Mouse (Mus musculus) cortical plate, adult 2 months (tissue): ENCODE data around the gene Olfr699. TPM values are rescaled to one million over a fixed set of nuclear protein-coding genes. Genes with fewer than 3 reads are reported as not detected.
"Not testable (repeated sequence)": the region's sequence is repeated elsewhere in the genome, so short reads cannot be mapped to it uniquely, and the experiment has no call there.

Source experiments
- H3K27ac ChIP-seq: fragments of 200-500 bp; 2 replicates; pipeline ENCODE4 v1.5.1; 2012; ENCODE audit warnings: low read length, control low read depth, inconsistent platforms; ENCODE audit not compliant: insufficient read depth
- H3K4me1 ChIP-seq: fragments of 200-500 bp; 2 replicates; pipeline ENCODE4 v1.6.1; 2011; ENCODE audit warnings: low read length; ENCODE audit not compliant: control insufficient read depth, insufficient read depth
- H3K4me3 ChIP-seq: fragments of 200-500 bp; 2 replicates; pipeline ENCODE4 v1.5.1; 2011; ENCODE audit warnings: mild to moderate bottlenecking, low read length, control low read depth; ENCODE audit not compliant: insufficient read depth
- CTCF ChIP-seq: fragments of 200-500 bp; IDR thresholded peaks from 2 replicates; pipeline ENCODE4 v1.5.1; 2011; ENCODE audit warnings: mild to moderate bottlenecking, control low read depth, low read length; ENCODE audit not compliant: insufficient read depth; ENCODE audit errors: extremely low read depth
- POLR2A ChIP-seq: fragments of 200-500 bp; IDR thresholded peaks from 2 replicates; pipeline ENCODE4 v1.6.1; 2011; ENCODE audit warnings: mild to moderate bottlenecking, low read length, control low read depth; ENCODE audit not compliant: insufficient read depth; ENCODE audit errors: extremely low read depth
- polyA plus RNA-seq: library from polyadenylated mRNA; depleted of rRNA; stranded (reverse); fragments of >200 nt; gene quantifications from 2 replicates; pipeline ENCODE4 v1.2.3, GENCODE M21; 2012; rRNA removed

Gene Olfr699
- polyA plus RNA-seq = not detected in 2 replicates

DNA sequence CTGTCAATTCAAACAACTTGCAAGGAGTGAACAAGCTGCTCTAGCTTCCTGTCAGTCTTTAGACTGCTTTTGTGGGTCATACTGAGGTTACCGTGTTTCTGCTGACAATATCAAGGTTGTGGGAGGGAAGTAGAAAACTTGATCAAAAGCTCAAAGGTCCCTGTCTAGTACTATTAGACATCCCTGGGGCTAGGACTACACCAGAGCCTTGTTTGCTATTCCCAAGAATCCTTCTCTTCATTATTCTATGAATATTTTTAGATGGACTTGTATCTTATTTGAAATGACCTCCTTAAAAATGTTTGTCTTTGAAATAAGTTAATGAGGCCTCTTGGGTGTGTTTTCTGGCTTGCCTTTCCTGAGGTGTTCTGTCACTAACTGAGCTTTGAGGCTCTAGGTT, at the start of gene Olfr699:
Gene Olfr699, minus strand, starts transcription at position 101 of the 400 bp plus-strand sequence.
- Histone ChIP-seq H3K4me3 (no peak within 1 kb of the TSS), H3K27ac (no peak within 1 kb of the TSS), H3K4me1 (no peaks in the 10 kb centered on the region)
- TF ChIP-seq POLR2A (no peak), CTCF (no peak)

DNA sequence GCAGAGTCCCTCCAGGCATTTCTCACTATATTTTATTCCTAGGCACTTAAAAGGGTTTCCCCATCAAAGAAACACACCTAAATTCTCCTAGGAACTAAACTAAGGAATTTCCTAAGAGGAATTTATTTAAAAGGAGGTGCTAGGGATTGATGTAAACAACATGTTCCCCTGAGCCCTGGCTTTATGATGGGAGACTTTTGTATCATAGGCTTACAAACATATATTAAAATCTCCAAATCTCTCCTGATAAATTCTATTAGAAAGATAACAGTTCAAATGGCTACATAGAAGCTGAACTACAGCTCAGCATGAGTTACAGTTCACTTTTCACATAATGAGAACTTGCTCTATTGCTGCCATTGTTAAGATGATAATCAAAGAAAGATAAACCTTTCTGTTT, 40.8 kb upstream of the Olfr699 start, which contains the start of gene Olfr702:
Gene Olfr702, minus strand, starts transcription at position 101 of the 400 bp plus-strand sequence.
- no peak within 1 kb of the TSS for H3K27ac ChIP-seq
- no peaks in the 10 kb centered on the region for H3K4me1 ChIP-seq
- no peak for TF ChIP-seq POLR2A
- no peak for TF ChIP-seq CTCF
- H3K4me3 ChIP-seq = no peak within 1 kb of the TSS

DNA sequence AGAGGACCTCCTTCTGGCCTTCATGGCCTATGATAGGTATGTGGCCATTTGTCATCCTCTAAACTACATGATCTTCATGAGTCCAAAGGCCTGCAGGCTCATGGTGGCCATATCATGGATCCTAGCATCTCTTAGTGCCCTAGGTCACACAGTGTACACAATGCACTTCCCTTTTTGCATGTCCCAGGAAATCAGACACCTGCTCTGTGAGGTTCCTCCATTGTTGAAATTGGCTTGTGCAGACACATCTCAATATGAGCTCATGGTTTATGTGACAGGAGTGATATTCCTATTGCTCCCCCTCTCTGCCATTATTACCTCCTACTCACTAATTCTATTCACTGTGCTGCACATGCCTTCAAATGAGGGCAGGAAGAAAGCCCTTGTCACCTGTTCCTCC, 25.4 kb upstream of the Olfr699 start:
- no peak overlapping the region for H3K27ac ChIP-seq
- no peak overlapping the region for H3K4me3 ChIP-seq
- H3K4me1 ChIP-seq = no peaks in the 10 kb centered on the region
- TF ChIP-seq POLR2A (no peak), CTCF (no peak)

DNA sequence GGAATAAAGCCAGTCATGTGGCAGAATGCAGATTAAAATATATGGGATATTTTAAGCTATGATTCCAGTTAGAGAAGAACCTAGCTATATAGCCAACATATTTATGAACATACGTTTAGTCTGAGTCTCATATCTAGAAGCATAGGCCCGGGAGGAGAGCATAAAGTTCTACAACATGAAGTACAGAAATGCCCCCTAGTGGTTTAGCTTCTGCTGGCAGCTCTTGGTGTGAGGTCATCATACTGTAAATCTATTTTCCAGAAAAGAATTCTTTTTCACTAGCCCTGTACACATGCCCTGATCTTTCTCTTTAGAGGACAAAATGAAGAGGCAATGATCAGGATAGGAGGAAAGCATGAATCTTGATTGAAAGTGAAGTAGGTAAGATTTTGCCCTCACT, 22.8 kb upstream of the Olfr699 start:
- no peak for TF ChIP-seq CTCF
- TF ChIP-seq POLR2A = no peak
- no peaks in the 10 kb centered on the region for H3K4me1 ChIP-seq
- no peak overlapping the region for H3K4me3 ChIP-seq
- no peak overlapping the region for H3K27ac ChIP-seq

DNA sequence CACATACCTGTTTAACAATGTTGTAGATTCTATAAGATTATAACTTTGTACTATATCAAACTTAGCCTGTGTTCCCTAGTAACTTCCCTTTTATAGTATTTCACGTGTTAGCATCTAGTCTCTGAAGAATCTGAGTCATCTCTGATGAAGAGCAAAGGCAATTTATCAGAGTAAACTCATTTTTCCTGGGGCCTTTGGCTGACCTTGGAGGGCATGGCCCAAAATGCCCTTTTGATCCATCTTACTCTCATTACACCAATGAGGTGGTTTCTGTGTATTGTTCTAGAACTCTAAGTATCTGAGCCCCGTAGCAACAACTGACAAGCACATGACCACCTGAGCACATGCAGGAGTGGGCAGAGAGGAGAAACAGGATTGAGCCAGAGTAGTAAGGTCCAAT, 20.8 kb upstream of the Olfr699 start, which contains the start of gene Olfr701:
Gene Olfr701, plus strand, starts transcription at position 301 of the 400 bp plus-strand sequence.
- no peak for TF ChIP-seq POLR2A
- TF ChIP-seq CTCF = no peak
- H3K27ac ChIP-seq = no peak within 1 kb of the TSS
- H3K4me1 ChIP-seq = no peaks in the 10 kb centered on the region
- H3K4me3 ChIP-seq = no peak within 1 kb of the TSS

DNA sequence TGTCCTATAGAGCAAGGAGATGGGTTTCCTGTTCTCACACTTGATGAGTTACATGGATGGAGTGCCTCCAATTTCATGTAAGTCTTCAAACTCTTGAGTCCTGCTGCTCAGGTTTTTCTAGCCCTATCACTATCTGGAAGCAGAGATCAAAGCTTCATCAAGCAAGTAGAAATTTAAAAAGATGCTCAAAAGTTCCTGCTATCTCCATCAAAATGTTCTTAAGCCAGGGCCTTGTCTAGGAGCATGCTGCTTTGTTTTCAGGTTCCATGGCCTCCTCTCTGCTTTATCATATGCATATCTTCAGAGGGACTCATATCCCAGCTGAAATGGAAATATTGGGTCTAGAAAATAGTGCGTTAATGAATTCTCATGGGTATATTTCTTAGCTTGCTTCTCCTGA, 15.7 kb upstream of the Olfr699 start, which contains the start of gene Olfr700:
Gene Olfr700, minus strand, starts transcription at position 101 of the 400 bp plus-strand sequence.
- Histone ChIP-seq H3K27ac (no peak within 1 kb of the TSS), H3K4me3 (no peak within 1 kb of the TSS), H3K4me1 (no peaks in the 10 kb centered on the region)
- no peak for TF ChIP-seq POLR2A
- TF ChIP-seq CTCF = no peak

DNA sequence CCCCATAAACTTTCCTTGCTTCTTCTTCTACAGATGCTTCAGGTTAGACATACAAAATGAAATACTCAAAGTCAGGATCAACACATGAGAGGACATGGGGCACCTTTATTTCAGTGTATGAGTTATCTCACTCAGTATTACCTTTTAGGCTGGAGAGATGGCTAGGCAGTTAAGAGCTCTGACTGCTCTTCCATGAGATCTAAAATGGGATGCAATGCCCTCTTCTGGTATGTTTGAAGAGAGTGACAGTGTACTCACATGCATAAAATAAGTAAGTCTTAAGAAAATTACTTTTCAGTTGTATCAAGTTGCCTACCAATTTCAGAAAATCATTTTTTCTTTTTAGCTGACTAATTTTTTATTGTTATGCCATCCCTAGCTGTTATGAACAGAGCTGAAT, 4.7 kb downstream of the Olfr699 start:
- TF ChIP-seq POLR2A = no peak
- no peak for TF ChIP-seq CTCF
- no peak overlapping the region for H3K27ac ChIP-seq
- H3K4me3 ChIP-seq = no peak overlapping the region
- no peaks in the 10 kb centered on the region for H3K4me1 ChIP-seq

DNA sequence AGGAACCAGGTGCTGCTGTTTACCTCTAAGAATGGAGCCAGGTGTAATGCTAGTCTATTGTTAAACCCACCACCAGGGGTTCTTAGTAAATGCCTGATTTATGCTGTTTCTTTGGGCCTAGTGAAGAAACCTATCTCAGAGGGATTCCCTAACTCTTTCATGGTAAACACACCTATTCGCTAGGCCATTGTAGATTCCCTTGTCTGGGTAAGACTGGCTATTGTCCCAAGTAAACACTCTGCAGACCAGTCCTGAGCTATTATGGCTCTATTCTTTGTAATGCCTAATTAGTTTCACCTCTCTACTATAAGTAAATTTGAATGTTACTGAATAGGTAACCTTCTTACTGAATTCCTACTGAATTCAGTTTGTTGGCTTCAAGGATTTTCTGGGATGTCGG, 32.0 kb downstream of the Olfr699 start:
- H3K4me3 ChIP-seq, H3K4me1 ChIP-seq: not testable (repeated sequence)

DNA sequence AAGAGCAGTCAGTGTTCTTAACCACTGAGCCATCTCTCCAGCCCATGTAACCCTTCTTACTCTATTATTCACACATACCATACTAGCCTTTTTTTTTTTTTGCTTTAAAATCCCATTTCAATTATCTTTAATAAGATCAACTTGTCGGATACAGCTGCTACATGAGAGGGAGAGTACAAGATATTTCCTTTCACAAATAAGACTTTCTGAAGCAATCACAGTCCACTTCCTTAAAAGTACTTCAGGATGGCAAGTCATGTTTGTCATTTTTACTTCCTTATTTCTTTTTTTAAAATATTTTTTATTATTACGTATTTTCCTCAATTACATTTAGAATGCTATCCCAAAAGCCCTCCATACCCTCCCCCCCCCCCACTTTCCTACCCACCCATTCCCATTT, 34.2 kb downstream of the Olfr699 start:
- no peak overlapping the region for H3K27ac ChIP-seq

More for the DNA sequence above, 32.0 kb downstream of the Olfr699 start:
- not testable (repeated sequence) for H3K27ac ChIP-seq

DNA sequence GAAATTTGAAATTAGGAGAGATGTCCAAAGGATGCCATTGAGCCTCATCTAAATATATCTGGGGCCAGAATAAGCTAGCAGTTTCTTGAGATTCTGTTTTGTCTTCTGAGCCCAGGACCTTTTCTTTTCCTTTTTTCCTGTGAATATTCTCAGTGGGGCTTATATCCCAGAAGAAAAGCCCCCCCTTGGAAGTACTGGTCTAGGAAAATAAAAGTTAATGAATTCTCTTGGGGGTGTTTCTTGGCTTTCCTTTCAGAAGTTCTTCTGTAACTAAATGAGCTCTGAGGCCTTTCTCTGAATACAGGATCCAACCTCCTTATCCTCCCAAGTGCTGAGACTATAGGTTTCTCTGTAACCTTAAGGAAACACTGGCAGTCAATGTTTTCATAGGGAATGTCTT, 37.7 kb downstream of the Olfr699 start, which contains the start of gene Olfr698:
Gene Olfr698, minus strand, starts transcription at position 101 of the 400 bp plus-strand sequence.
- Histone ChIP-seq H3K27ac (no peak within 1 kb of the TSS), H3K4me1 (no peaks in the 10 kb centered on the region), H3K4me3 (no peak within 1 kb of the TSS)
- TF ChIP-seq CTCF (no peak), POLR2A (no peak)

More for the DNA sequence above, 34.2 kb downstream of the Olfr699 start:
- Histone ChIP-seq H3K4me3 (no peak overlapping the region), H3K4me1 (no peaks in the 10 kb centered on the region)
- TF ChIP-seq POLR2A (no peak), CTCF (no peak)
